Mouse (Mus musculus): Measurements from ENCODE around the gene Pik3ap1. TPM values are rescaled to one million over a fixed set of nuclear protein-coding genes. Genes with fewer than 3 reads are reported as not detected.

Pik3ap1 gene
- polyA plus RNA-seq, 1 experiment from 2014 or later, result 2.4 TPM

Other genes starting within 250 kb of the Pik3ap1 start
- gene Tll2, start 178.3 kb downstream of the Pik3ap1 start, polyA plus RNA-seq (2014; fragmentation: Nextera tagmentation; extraction: Ambion mirVana), result 0.14 and 0.25 TPM in 2 replicates
- gene Tm9sf3, start 121.1 kb downstream of the Pik3ap1 start, polyA plus RNA-seq (2014; fragmentation: Nextera tagmentation; extraction: Ambion mirVana), result 141 and 169 TPM in 2 replicates
- gene Lcor, start 97.5 kb upstream of the Pik3ap1 start, polyA plus RNA-seq (2014; fragmentation: Nextera tagmentation; extraction: Ambion mirVana), result 20.6 and 23.0 TPM in 2 replicates
- 4.3 and 5.9 TPM in 2 replicates for gene Gm340, start 197.3 kb upstream of the Pik3ap1 start, polyA plus RNA-seq (2014; fragmentation: Nextera tagmentation; extraction: Ambion mirVana)